Mouse (Mus musculus): Measurements from ENCODE around the gene Ywhaq. TPM values are rescaled to one million over a fixed set of nuclear protein-coding genes. Genes with fewer than 3 reads are reported as not detected.
"Not testable (repeated sequence)": the region's sequence is repeated elsewhere in the genome, so short reads cannot be mapped to it uniquely, and the experiment has no call there.

Gene Ywhaq
- polyA plus RNA-seq, 1 experiment from 2014 or later = 1,230 TPM

DNA sequence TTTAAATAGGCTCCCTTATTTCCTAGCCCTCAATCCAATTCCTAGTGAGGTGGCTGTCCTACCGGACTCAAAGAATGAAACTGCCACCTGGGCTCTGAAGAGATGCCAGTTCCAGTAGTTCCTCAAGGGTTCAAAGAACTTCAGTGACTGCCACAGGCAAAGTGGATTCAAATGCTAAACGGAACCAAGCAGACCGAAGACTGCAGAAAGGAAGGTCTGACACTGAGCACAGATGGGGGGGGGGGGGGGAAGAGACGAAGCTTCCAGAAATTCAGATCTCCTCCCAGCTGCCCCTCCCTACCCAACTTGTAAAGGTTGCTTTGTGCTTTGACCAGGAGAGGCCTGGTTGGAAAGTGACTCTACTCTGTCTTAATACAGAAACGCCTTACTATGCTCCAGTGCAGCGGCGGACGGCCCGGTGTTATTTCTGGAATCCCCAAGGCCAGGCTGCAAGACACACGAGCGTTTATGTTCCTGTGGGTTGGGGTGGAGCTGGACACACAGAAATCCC, 1.2 kb upstream of the Ywhaq start:
- H3K4me1 ChIP-seq (replicated peaks; ENCODE audit: control insufficient read depth, insufficient read depth, low read length) = peaks cover 22% of the 10 kb centered on the region
- peak overlapping the region; percentile 86 for H3K9ac ChIP-seq
- peak overlapping the region; percentile 100 for H3K27ac ChIP-seq
- DNase-seq (ENCODE audit: low spot score) (no peak), ATAC-seq (ENCODE audit: low FRiP score) (no peak)
- H3K4me2 ChIP-seq (replicated peaks) = peak overlapping the region; percentile 64
- 0 out of 2 replicates have a peak, but pooled peaks cover 8% of the 10 kb centered on the region for H3K9me3 ChIP-seq (ENCODE audit: control insufficient read depth, low read length)
- peak overlapping the region; percentile 99 for H3K4me3 ChIP-seq (replicated peaks; ENCODE audit: low read length)
- WGBS = 26% methylated on average over 11 of the region's 11 CpGs
- no peaks in the 10 kb centered on the region for H3K27me3 ChIP-seq (ENCODE audit: control insufficient read depth, insufficient read depth, low read length)
- H3K36me3 ChIP-seq (replicated peaks; ENCODE audit: control insufficient read depth, insufficient read depth) = peaks cover 18% of the 10 kb centered on the region; the same call in 1 of the 2 replicates

DNA sequence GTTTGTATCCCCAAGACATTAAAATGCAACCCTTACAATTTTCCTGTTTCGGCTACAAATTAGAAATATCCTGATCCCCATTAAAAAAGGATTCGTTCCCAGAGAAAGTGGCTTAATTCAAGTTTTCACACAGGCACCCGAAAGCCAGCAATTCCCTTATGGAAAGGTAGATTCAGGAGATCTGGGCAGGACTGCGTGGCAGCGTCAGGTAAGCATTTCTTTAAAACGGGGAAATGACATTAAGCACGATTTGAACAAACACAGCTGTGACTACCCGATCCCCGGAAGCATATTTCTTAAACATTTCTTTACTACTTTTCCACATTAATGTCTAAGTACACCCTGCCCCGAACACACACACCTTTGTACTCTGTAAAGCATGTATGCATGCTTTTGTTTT, 646 bp upstream of the Ywhaq start:
- Histone ChIP-seq H3K4me3 (replicated peaks; ENCODE audit: low read length) (peak overlapping the region; percentile 99), H3K9me3 (ENCODE audit: control insufficient read depth, low read length) (peaks cover 13% of the 10 kb centered on the region), H3K27me3 (ENCODE audit: control insufficient read depth, insufficient read depth, low read length) (no peaks in the 10 kb centered on the region), H3K36me3 (replicated peaks; ENCODE audit: control insufficient read depth, insufficient read depth) (peaks cover 24% of the 10 kb centered on the region), H3K4me1 (replicated peaks; ENCODE audit: control insufficient read depth, insufficient read depth, low read length) (peaks cover 22% of the 10 kb centered on the region), H3K27ac (peak overlapping the region; percentile 100), H3K4me2 (replicated peaks) (peak overlapping the region; percentile 64), H3K9ac (peak overlapping the region; percentile 86)
- no peak for ATAC-seq (ENCODE audit: low FRiP score)
- WGBS = 8% methylated on average over 10 of the region's 10 CpGs
- DNase-seq (ENCODE audit: low spot score) = no peak

DNA sequence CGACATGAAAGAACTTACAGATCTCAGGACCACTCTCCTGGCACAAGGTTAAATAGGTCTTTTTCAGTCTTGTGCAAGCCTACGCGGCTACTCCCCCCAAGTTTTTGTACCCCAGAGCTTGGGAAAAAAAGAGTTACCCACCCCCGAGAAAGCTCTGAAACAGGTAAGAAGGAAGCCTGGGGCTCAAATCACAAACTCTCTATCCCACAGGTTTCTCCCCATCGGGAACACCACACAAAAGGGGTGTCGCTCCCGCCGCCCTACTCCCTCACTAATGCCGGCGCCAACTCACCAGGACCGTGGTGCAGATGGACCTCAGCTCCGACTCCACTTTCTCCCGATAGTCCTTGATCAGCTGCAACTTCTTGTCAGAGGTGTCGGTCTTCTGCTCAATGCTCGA, 931 bp downstream of the Ywhaq start:
- under 1% methylated on average over 13 of the region's 15 CpGs for WGBS
- DNase-seq (ENCODE audit: low spot score) = no peak

GRCm38 (mm10) chr12:21410620-21411019, 6.8 kb downstream of the Ywhaq start:
- Histone ChIP-seq H3K4me1 (replicated peaks; ENCODE audit: control insufficient read depth, insufficient read depth, low read length) (peaks cover 16% of the 10 kb centered on the region), H3K27ac (no peak overlapping the region), H3K4me2 (replicated peaks) (no peak overlapping the region), H3K9me3 (ENCODE audit: control insufficient read depth, low read length) (peaks cover 46% of the 10 kb centered on the region), H3K36me3 (replicated peaks; ENCODE audit: control insufficient read depth, insufficient read depth) (peaks cover 89% of the 10 kb centered on the region), H3K27me3 (ENCODE audit: control insufficient read depth, insufficient read depth, low read length) (no peaks in the 10 kb centered on the region), H3K4me3 (replicated peaks; ENCODE audit: low read length) (no peak overlapping the region), H3K9ac (no peak overlapping the region)
- WGBS = 91% methylated on average over 2 of the region's 2 CpGs
- DNase-seq (ENCODE audit: low spot score) (no peak), ATAC-seq (ENCODE audit: low FRiP score) (no peak)

More for the DNA sequence above, 931 bp downstream of the Ywhaq start:
- H3K9ac ChIP-seq = peak overlapping the region; percentile 100
- no peak for ATAC-seq (ENCODE audit: low FRiP score)
- H3K4me1 ChIP-seq (replicated peaks; ENCODE audit: control insufficient read depth, insufficient read depth, low read length) = peaks cover 22% of the 10 kb centered on the region
- H3K4me2 ChIP-seq (replicated peaks) = peak overlapping the region; percentile 84
- peak overlapping the region; percentile 78 for H3K27ac ChIP-seq
- H3K36me3 ChIP-seq (replicated peaks; ENCODE audit: control insufficient read depth, insufficient read depth) = peaks cover 40% of the 10 kb centered on the region
- peaks cover 20% of the 10 kb centered on the region for H3K9me3 ChIP-seq (ENCODE audit: control insufficient read depth, low read length)
- H3K27me3 ChIP-seq (ENCODE audit: control insufficient read depth, insufficient read depth, low read length) = no peaks in the 10 kb centered on the region
- H3K4me3 ChIP-seq (replicated peaks; ENCODE audit: low read length) = peak overlapping the region; percentile 99

- H3K4me3 ChIP-seq (replicated peaks; ENCODE audit: low read length) = no peak overlapping the region
- 96% methylated on average over 3 of the region's 3 CpGs for WGBS
- H3K27me3 ChIP-seq (ENCODE audit: control insufficient read depth, insufficient read depth, low read length) = no peaks in the 10 kb centered on the region
- peaks cover 87% of the 10 kb centered on the region for H3K36me3 ChIP-seq (replicated peaks; ENCODE audit: control insufficient read depth, insufficient read depth)
- no peak overlapping the region for H3K27ac ChIP-seq
- ATAC-seq (ENCODE audit: low FRiP score) = no peak
- no peak overlapping the region for H3K4me2 ChIP-seq (replicated peaks)
- H3K9me3 ChIP-seq (ENCODE audit: control insufficient read depth, low read length) = peaks cover 46% of the 10 kb centered on the region
- no peak for DNase-seq (ENCODE audit: low spot score)
- no peak overlapping the region for H3K9ac ChIP-seq
- H3K4me1 ChIP-seq (replicated peaks; ENCODE audit: control insufficient read depth, insufficient read depth, low read length) = peaks cover 9% of the 10 kb centered on the region
Observed at GRCm38 (mm10) chr12:21409651-21410050, 7.8 kb downstream of the Ywhaq start.

DNA sequence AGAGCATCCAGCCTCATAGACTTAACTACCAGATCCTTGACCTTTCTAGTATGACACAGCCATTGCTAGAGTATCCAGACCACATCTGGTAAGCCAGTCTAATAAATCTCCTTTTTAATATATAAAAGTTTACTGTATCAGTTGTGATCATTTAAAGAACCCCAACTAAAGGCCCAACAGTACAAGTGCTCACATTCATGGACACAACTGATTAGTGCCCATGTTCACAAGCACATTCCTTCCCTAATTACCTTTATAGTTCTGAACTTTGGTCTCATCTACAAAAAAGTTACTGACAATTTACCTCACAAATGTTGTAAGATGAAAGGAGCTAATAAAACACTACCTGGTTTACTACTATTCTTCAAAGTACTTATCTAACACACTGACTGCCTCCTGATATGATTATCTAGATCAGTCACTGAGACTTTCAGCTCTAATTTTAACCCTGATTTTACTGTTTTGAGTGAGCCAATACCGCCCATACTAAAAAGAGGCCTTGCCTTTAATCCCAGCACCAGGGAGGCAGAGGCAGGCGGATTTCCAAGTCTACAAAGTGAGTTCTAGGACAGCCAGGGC, 8.6 kb downstream of the Ywhaq start:
- Histone ChIP-seq H3K27ac (no peak overlapping the region), H3K4me2 (replicated peaks) (no peak overlapping the region), H3K36me3 (replicated peaks; ENCODE audit: control insufficient read depth, insufficient read depth) (peaks cover 87% of the 10 kb centered on the region), H3K4me3 (replicated peaks; ENCODE audit: low read length) (no peak overlapping the region), H3K27me3 (ENCODE audit: control insufficient read depth, insufficient read depth, low read length) (no peaks in the 10 kb centered on the region), H3K4me1 (replicated peaks; ENCODE audit: control insufficient read depth, insufficient read depth, low read length) (0 out of 2 replicates have a peak, but pooled peaks cover 1% of the 10 kb centered on the region), H3K9ac (no peak overlapping the region), H3K9me3 (ENCODE audit: control insufficient read depth, low read length) (peaks cover 40% of the 10 kb centered on the region)
- DNase-seq (ENCODE audit: low spot score) = no peak
- no peak for ATAC-seq (ENCODE audit: low FRiP score)
- WGBS = 98% methylated on average over 2 of the region's 2 CpGs

DNA sequence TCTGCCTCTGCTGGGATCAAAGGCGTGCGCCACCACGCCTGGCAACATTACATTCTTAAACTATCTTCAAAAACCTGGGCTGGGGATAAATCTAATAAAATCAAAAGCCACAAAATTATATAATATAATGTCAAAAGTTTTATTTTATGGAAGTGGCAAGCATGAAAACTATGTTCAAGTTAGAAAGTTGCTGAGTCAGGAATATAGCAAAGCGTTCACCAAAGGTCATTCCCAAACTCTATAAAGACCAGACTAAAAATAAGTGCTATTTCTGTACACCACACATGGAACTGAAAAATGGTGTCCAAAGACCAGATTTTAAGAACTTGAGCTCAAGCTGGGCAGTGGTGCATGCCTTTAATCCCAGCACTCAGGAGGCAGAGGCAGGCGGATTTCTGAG, 14.7 kb downstream of the Ywhaq start:
- 96% methylated on average over 5 of the region's 5 CpGs for WGBS
- no peaks in the 10 kb centered on the region for H3K4me1 ChIP-seq (replicated peaks; ENCODE audit: control insufficient read depth, insufficient read depth, low read length)
- H3K4me3 ChIP-seq (replicated peaks; ENCODE audit: low read length) = no peak overlapping the region
- no peaks in the 10 kb centered on the region for H3K27me3 ChIP-seq (ENCODE audit: control insufficient read depth, insufficient read depth, low read length)
- H3K36me3 ChIP-seq (replicated peaks; ENCODE audit: control insufficient read depth, insufficient read depth) = peaks cover 56% of the 10 kb centered on the region
- no peak overlapping the region for H3K27ac ChIP-seq
- ATAC-seq (ENCODE audit: low FRiP score) (no peak), DNase-seq (ENCODE audit: low spot score) (no peak)
- no peak overlapping the region for H3K4me2 ChIP-seq (replicated peaks)
- H3K9ac ChIP-seq = no peak overlapping the region
- H3K9me3 ChIP-seq (ENCODE audit: control insufficient read depth, low read length) = no peaks in the 10 kb centered on the region

DNA sequence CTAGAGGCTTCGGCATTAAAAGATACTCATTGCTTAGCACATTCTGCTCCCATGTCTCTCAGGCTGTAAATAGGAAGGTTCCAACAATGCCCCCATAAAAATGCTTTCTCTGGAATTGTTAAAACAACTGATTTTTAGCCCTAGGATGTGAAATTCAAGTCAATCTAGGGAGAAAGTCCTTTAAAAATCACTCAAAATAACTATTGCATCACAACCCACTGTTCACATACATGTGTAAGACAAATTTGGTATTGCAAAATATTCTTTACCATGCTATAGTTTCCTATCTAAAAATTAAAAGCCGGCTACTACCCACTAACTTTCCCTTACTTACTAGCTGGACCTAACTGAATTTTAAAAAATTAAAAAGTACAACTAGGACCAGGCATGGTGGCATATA, 31.2 kb downstream of the Ywhaq start:
- ATAC-seq (ENCODE audit: low FRiP score) = no peak

GRCm38 (mm10) chr12:21378765-21379346, 38.6 kb downstream of the Ywhaq start:
- not testable (repeated sequence) for ATAC-seq (ENCODE audit: low FRiP score); H3K27ac ChIP-seq

More for the DNA sequence above, 31.2 kb downstream of the Ywhaq start:
- H3K4me2 ChIP-seq (replicated peaks) = no peak overlapping the region
- H3K9ac ChIP-seq = no peak overlapping the region
- peaks cover 43% of the 10 kb centered on the region for H3K36me3 ChIP-seq (replicated peaks; ENCODE audit: control insufficient read depth, insufficient read depth)
- no peak for DNase-seq (ENCODE audit: low spot score)
- 95% methylated on average over 2 of the region's 2 CpGs for WGBS
- H3K4me3 ChIP-seq (replicated peaks; ENCODE audit: low read length) = no peak overlapping the region
- H3K27me3 ChIP-seq (ENCODE audit: control insufficient read depth, insufficient read depth, low read length) = no peaks in the 10 kb centered on the region
- no peak overlapping the region for H3K27ac ChIP-seq
- no peaks in the 10 kb centered on the region for H3K4me1 ChIP-seq (replicated peaks; ENCODE audit: control insufficient read depth, insufficient read depth, low read length)
- no peaks in the 10 kb centered on the region for H3K9me3 ChIP-seq (ENCODE audit: control insufficient read depth, low read length)

More at GRCm38 (mm10) chr12:21378765-21379346, 38.6 kb downstream of the Ywhaq start:
- H3K36me3 ChIP-seq (replicated peaks; ENCODE audit: control insufficient read depth, insufficient read depth); H3K4me1 ChIP-seq (replicated peaks; ENCODE audit: control insufficient read depth, insufficient read depth, low read length); H3K9ac ChIP-seq; DNase-seq (ENCODE audit: low spot score); H3K27me3 ChIP-seq (ENCODE audit: control insufficient read depth, insufficient read depth, low read length); H3K4me2 ChIP-seq (replicated peaks); H3K9me3 ChIP-seq (ENCODE audit: control insufficient read depth, low read length); H3K4me3 ChIP-seq (replicated peaks; ENCODE audit: low read length): not testable (repeated sequence)
- WGBS = 90% methylated on average over 6 of the region's 6 CpGs
